Mouse (Mus musculus) lung, adult 2 months (tissue): ENCODE results near the gene Nek9.

Experiments used
- CTCF ChIP-seq: fragments of 200-500 bp; IDR thresholded peaks from 2 replicates; pipeline ENCODE4 v1.5.1; 2011; ENCODE audit warnings: mild to moderate bottlenecking, low read length, control low read depth; ENCODE audit not compliant: insufficient read depth
- POLR2A ChIP-seq: fragments of 200-500 bp; IDR thresholded peaks from 2 replicates; pipeline ENCODE4 v1.6.1; 2011; ENCODE audit warnings: low read depth, mild to moderate bottlenecking, control low read depth, low read length, borderline replicate concordance; ENCODE audit errors: extremely low read depth

- no peak for TF ChIP-seq CTCF
- no peak for TF ChIP-seq POLR2A
Observed at GRCm38 (mm10) chr12:85279396-85280080, 59.6 kb downstream of the Nek9 start.
